Mouse (Mus musculus): ENCODE results near the gene Parp12. TPM values are rescaled to one million over a fixed set of nuclear protein-coding genes. Genes with fewer than 3 reads are reported as not detected.

The Parp12 gene
- polyA plus RNA-seq, 2 experiments, result 8.6 to 18.5 TPM

DNA sequence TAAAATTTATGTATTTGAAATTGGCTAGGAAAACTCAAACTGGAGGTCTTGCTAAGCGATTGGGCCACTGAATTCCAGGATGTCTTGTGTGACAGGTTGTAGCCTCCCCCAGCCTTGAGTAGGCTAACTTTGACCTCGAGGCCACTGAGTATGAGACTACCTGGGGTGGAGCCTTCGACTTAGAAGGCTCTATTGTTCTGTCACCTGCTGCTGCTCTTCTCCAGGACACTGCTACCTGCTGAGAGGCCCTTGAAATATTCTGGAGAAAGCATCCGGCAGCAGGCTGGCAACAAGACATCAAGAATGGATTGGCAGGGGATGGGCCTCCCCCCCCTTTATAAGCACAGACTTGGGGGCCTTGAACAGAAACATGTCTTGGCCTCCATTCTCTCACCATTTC, 13.3 kb upstream of the Parp12 start:
- Histone ChIP-seq H3K9me3 (ENCODE audit: control insufficient read depth, low read length) (0 out of 2 replicates have a peak, but pooled peaks cover 4% of the 10 kb centered on the region), H3K9ac (ENCODE audit: low read depth, low read length, severe bottlenecking) (no peak overlapping the region), H3K27ac (replicated peaks; ENCODE audit: low read depth, low read length) (no peak overlapping the region), H3K4me1 (ENCODE audit: control insufficient read depth, insufficient read depth, low read length) (no peaks in the 10 kb centered on the region), H3K4me3 (replicated peaks; ENCODE audit: low read length) (no peak overlapping the region), H3K4me2 (replicated peaks; ENCODE audit: low read depth, low read length, severe bottlenecking) (no peak overlapping the region), H3K36me3 (ENCODE audit: control insufficient read depth, insufficient read depth, low read length) (peaks cover 16% of the 10 kb centered on the region), H3K27me3 (ENCODE audit: control insufficient read depth, insufficient read depth, low read length) (no peaks in the 10 kb centered on the region)
- no peak for TF ChIP-seq POLR2A (IDR thresholded peaks at IDR 0.05; ENCODE audit: borderline replicate concordance, extremely low read depth, insufficient read depth, insufficient read length)
- no peak for DNase-seq (ENCODE audit: low spot score)
- 48% methylated on average over 4 of the region's 4 CpGs for WGBS
- no peak for ATAC-seq (ENCODE audit: low FRiP score, low read depth)

- no peak for TF ChIP-seq POLR2A (IDR thresholded peaks at IDR 0.05; ENCODE audit: borderline replicate concordance, extremely low read depth, insufficient read depth, insufficient read length)
- H3K4me3 ChIP-seq (replicated peaks; ENCODE audit: low read length), result no peak overlapping the region
- no peak for ATAC-seq (ENCODE audit: low FRiP score, low read depth)
These were observed 6.6 kb upstream of the Parp12 start for GRCm38 (mm10) chr6:39124719-39125118.

GRCm38 (mm10) chr6:39120685-39121084, 2.5 kb upstream of the Parp12 start:
- Histone ChIP-seq H3K4me3 (replicated peaks; ENCODE audit: low read length) (no peak overlapping the region), H3K9me3 (ENCODE audit: control insufficient read depth, low read length) (0 out of 2 replicates have a peak, but pooled peaks cover 3% of the 10 kb centered on the region), H3K27me3 (ENCODE audit: control insufficient read depth, insufficient read depth, low read length) (peaks cover 22% of the 10 kb centered on the region), H3K36me3 (ENCODE audit: control insufficient read depth, insufficient read depth, low read length) (no peaks in the 10 kb centered on the region), H3K9ac (ENCODE audit: low read depth, low read length, severe bottlenecking) (no peak overlapping the region), H3K27ac (replicated peaks; ENCODE audit: low read depth, low read length) (no peak overlapping the region), H3K4me1 (ENCODE audit: control insufficient read depth, insufficient read depth, low read length) (no peaks in the 10 kb centered on the region), H3K4me2 (replicated peaks; ENCODE audit: low read depth, low read length, severe bottlenecking) (no peak overlapping the region)
- ATAC-seq (ENCODE audit: low FRiP score, low read depth), result no peak
- no peak for DNase-seq (ENCODE audit: low spot score)
- no peak for TF ChIP-seq POLR2A (IDR thresholded peaks at IDR 0.05; ENCODE audit: borderline replicate concordance, extremely low read depth, insufficient read depth, insufficient read length)
- WGBS, result 56% methylated on average over 3 of the region's 3 CpGs

More at GRCm38 (mm10) chr6:39124719-39125118, 6.6 kb upstream of the Parp12 start:
- Histone ChIP-seq H3K36me3 (ENCODE audit: control insufficient read depth, insufficient read depth, low read length) (no peaks in the 10 kb centered on the region), H3K9ac (ENCODE audit: low read depth, low read length, severe bottlenecking) (no peak overlapping the region), H3K27ac (replicated peaks; ENCODE audit: low read depth, low read length) (no peak overlapping the region), H3K4me1 (ENCODE audit: control insufficient read depth, insufficient read depth, low read length) (no peaks in the 10 kb centered on the region), H3K9me3 (ENCODE audit: control insufficient read depth, low read length) (0 out of 2 replicates have a peak, but pooled peaks cover 4% of the 10 kb centered on the region), H3K27me3 (ENCODE audit: control insufficient read depth, insufficient read depth, low read length) (no peaks in the 10 kb centered on the region), H3K4me2 (replicated peaks; ENCODE audit: low read depth, low read length, severe bottlenecking) (no peak overlapping the region)
- DNase-seq (ENCODE audit: low spot score), result no peak

DNA sequence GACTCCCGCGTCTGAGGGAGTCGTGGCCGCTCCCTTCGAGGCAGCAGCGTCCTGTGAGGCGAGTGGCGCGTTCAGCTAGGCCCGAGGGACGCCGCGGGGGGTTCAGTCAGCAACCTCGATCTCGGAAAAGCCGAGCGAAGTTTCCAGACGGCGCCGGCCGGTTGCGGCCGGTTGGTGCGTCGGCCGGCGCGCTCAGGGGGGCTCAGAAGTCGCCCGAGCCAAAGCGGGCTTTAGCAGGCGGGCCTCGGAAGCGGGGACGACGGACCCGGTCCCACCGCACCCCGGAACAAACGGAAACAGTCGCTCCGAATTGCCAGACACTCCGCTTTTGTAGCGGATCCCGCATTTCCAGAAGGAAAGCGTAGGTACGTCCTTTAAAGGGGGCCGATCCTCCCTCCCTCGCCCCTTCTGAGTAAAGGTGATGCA, 320 bp upstream of the Parp12 start:
- ATAC-seq (ENCODE audit: low FRiP score, low read depth) (peak; percentile 50; the same call in 1 of the 2 replicates), DNase-seq (ENCODE audit: low spot score) (peak; percentile 42)
- Histone ChIP-seq H3K4me3 (replicated peaks; ENCODE audit: low read length) (peak overlapping the region; percentile 78), H3K4me1 (ENCODE audit: control insufficient read depth, insufficient read depth, low read length) (no peaks in the 10 kb centered on the region), H3K27ac (replicated peaks; ENCODE audit: low read depth, low read length) (no peak overlapping the region), H3K27me3 (ENCODE audit: control insufficient read depth, insufficient read depth, low read length) (peaks cover 27% of the 10 kb centered on the region), H3K36me3 (ENCODE audit: control insufficient read depth, insufficient read depth, low read length) (no peaks in the 10 kb centered on the region), H3K4me2 (replicated peaks; ENCODE audit: low read depth, low read length, severe bottlenecking) (peak overlapping the region; percentile 63), H3K9ac (ENCODE audit: low read depth, low read length, severe bottlenecking) (peak overlapping the region; percentile 85), H3K9me3 (ENCODE audit: control insufficient read depth, low read length) (0 out of 2 replicates have a peak, but pooled peaks cover 3% of the 10 kb centered on the region)
- WGBS, result 24% methylated on average over 22 of the region's 49 CpGs
- no peak for TF ChIP-seq POLR2A (IDR thresholded peaks at IDR 0.05; ENCODE audit: borderline replicate concordance, extremely low read depth, insufficient read depth, insufficient read length)

GRCm38 (mm10) chr6:39115438-39115837, 2.7 kb downstream of the Parp12 start:
- 70% methylated on average over 1 of the region's 1 CpGs for WGBS
- DNase-seq (ENCODE audit: low spot score), result no peak
- Histone ChIP-seq H3K4me3 (replicated peaks; ENCODE audit: low read length) (no peak overlapping the region), H3K4me2 (replicated peaks; ENCODE audit: low read depth, low read length, severe bottlenecking) (no peak overlapping the region), H3K27ac (replicated peaks; ENCODE audit: low read depth, low read length) (no peak overlapping the region), H3K4me1 (ENCODE audit: control insufficient read depth, insufficient read depth, low read length) (no peaks in the 10 kb centered on the region), H3K27me3 (ENCODE audit: control insufficient read depth, insufficient read depth, low read length) (peaks cover 27% of the 10 kb centered on the region), H3K36me3 (ENCODE audit: control insufficient read depth, insufficient read depth, low read length) (peaks cover 6% of the 10 kb centered on the region; the same call in 1 of the 2 replicates), H3K9me3 (ENCODE audit: control insufficient read depth, low read length) (0 out of 2 replicates have a peak, but pooled peaks cover 3% of the 10 kb centered on the region), H3K9ac (ENCODE audit: low read depth, low read length, severe bottlenecking) (no peak overlapping the region)
- no peak for ATAC-seq (ENCODE audit: low FRiP score, low read depth)
- TF ChIP-seq POLR2A (IDR thresholded peaks at IDR 0.05; ENCODE audit: borderline replicate concordance, extremely low read depth, insufficient read depth, insufficient read length), result no peak

Measured in limb, embryonic 14.5 days (tissue).